Mouse (Mus musculus): Measurements from ENCODE around the gene Ndufb2. TPM values are rescaled to one million over a fixed set of nuclear protein-coding genes. Genes with fewer than 3 reads are reported as not detected.
A peak's percentile ranks its signal among the peaks of the same experiment; 100 is the strongest.

Ndufb2 gene
- total and polyA plus RNA-seq, 2 experiments from 2014 or later, result 290 to 589 TPM

DNA sequence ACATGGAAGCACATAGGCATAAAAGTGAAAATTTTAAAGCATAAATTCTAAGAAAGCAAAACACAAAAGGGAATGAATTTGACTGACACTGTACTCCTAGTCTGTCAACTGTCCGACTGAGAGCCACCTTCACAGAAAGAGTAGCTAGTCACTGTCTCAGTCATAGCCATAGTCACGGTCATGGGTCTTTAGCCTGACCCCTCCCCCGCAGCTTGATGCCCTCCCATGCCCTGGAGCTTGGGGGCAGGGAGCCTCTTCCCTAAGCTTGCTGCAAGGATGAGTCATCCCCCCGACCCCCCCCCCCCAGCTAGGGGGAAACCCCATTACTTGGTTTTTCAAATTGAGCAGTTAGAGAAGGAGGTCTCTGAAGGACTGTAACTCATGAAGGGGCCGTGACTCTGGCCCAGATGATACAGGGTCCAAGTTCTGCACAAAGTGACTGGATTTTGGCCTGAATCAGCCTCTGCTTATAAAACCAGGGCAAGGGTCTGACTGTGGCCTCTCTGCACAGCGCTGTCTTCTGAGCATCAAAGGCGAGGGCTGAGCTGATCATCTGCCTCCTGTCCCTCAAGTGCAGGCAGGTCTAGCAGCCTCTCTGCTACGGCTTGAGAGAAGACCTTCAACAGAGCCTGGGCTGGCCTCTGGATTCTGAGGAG lies 40.3 kb upstream of the Ndufb2 start:
- Histone ChIP-seq H3K4me3 (ENCODE audit: low read depth, low read length) (no peak overlapping the region), H3K27me3 (ENCODE audit: insufficient read depth, low read length) (no peaks in the 10 kb centered on the region), H3K9me3 (ENCODE audit: low read length) (no peaks in the 10 kb centered on the region), H3K4me2 (ENCODE audit: low read depth, low read length, poor library complexity, severe bottlenecking) (no peak overlapping the region), H3K36me3 (ENCODE audit: insufficient read depth, low read length) (no peaks in the 10 kb centered on the region), H3K27ac (ENCODE audit: low read depth, low read length) (no peak overlapping the region), H3K9ac (replicated peaks; ENCODE audit: low read length, poor library complexity, severe bottlenecking) (no peak overlapping the region), H3K4me1 (ENCODE audit: insufficient read depth, low read length) (peaks cover 10% of the 10 kb centered on the region; the same call in 1 of the 2 replicates)
- ATAC-seq (ENCODE audit: low FRiP score) (no peak), DNase-seq (ENCODE audit: low spot score) (no peak)
- whole genome bisulfite sequencing, result 60% methylated on average over 8 of the region's 8 CpGs
- TF ChIP-seq CTCF (IDR thresholded peaks at IDR 0.05), result no peak

GRCm38 (mm10) chr6:39554888-39555647 lies 37.3 kb upstream of the Ndufb2 start:
- 28% methylated on average over 12 of the region's 12 CpGs for WGBS
- Histone ChIP-seq H3K9ac (replicated peaks; ENCODE audit: low read length, poor library complexity, severe bottlenecking) (no peak overlapping the region), H3K4me1 (ENCODE audit: insufficient read depth, low read length) (peaks cover 13% of the 10 kb centered on the region; the same call in 1 of the 2 replicates), H3K9me3 (ENCODE audit: low read length) (no peaks in the 10 kb centered on the region), H3K4me2 (ENCODE audit: low read depth, low read length, poor library complexity, severe bottlenecking) (peak overlapping the region; percentile 69), H3K27ac (ENCODE audit: low read depth, low read length) (no peak overlapping the region), H3K4me3 (ENCODE audit: low read depth, low read length) (peak overlapping the region; percentile 88; the same call in 1 of the 2 replicates), H3K36me3 (ENCODE audit: insufficient read depth, low read length) (no peaks in the 10 kb centered on the region), H3K27me3 (ENCODE audit: insufficient read depth, low read length) (no peaks in the 10 kb centered on the region)
- no peak for TF ChIP-seq CTCF (IDR thresholded peaks at IDR 0.05)
- ATAC-seq (ENCODE audit: low FRiP score) (no peak), DNase-seq (ENCODE audit: low spot score) (no peak)

DNA sequence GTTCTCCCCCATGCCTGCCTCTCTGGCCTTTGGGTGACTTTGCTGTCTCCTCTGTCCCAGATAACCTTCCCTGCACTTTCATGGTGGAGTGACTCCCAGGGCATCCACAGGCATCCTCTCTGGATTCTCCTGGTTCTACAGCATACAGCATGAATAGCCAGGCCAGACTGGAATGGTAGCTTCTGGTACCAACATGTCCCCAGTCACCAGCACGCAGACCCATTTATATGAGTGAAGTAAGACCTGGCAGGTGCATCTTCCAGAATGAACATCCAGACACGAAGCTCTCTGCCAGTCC lies 36.8 kb upstream of the Ndufb2 start:
- Histone ChIP-seq H3K9me3 (ENCODE audit: low read length) (no peaks in the 10 kb centered on the region), H3K4me2 (ENCODE audit: low read depth, low read length, poor library complexity, severe bottlenecking) (peak overlapping the region; percentile 69), H3K9ac (replicated peaks; ENCODE audit: low read length, poor library complexity, severe bottlenecking) (no peak overlapping the region), H3K4me1 (ENCODE audit: insufficient read depth, low read length) (peaks cover 13% of the 10 kb centered on the region; the same call in 1 of the 2 replicates), H3K27me3 (ENCODE audit: insufficient read depth, low read length) (no peaks in the 10 kb centered on the region), H3K4me3 (ENCODE audit: low read depth, low read length) (peak overlapping the region; percentile 88; the same call in 1 of the 2 replicates), H3K27ac (ENCODE audit: low read depth, low read length) (no peak overlapping the region), H3K36me3 (ENCODE audit: insufficient read depth, low read length) (no peaks in the 10 kb centered on the region)
- no peak for TF ChIP-seq CTCF (IDR thresholded peaks at IDR 0.05)
- ATAC-seq (ENCODE audit: low FRiP score) (no peak), DNase-seq (ENCODE audit: low spot score) (no peak)
- WGBS, result 55% methylated on average over 2 of the region's 2 CpGs

DNA sequence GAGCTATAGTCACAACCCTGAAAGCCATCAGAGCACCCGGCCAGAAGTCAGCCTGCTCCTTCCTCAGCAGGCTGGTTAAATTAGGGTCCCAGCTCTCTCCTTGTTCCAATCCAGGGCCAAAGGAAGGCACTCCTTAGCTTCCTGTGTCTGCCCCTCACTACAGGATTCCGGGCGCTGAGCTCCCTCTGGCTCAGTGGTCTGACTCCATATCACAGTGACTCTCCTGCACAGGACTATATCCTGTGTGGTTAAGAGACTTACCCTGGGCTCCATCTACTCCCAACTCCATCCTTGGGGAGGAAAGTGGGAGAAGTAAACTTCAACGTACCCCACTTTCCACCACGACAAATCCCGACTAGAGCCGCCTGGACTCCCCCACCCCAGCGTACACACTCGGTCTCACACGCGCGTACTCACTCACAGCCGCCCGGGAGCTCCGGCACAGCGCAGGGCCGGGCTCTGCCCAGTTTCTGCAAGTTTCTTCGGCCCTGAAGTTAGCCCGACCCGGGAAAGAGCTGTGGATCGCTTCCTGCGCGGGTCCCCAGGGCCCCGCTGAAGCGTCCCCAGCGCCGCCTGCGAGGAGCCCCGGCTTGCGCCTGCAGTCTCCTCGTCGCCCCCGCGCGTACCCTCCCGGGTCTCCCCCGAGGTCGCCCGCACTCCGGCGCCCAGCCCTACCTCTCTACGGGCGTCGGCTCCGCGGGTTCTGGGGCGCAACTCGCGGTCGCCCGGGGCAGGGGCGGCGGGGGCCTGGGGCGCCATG lies 35.3 kb upstream of the Ndufb2 start:
- no peak for TF ChIP-seq CTCF (IDR thresholded peaks at IDR 0.05)
- peak overlapping the region; percentile 69 for H3K4me2 ChIP-seq (ENCODE audit: low read depth, low read length, poor library complexity, severe bottlenecking)
- peak; percentile 25 for DNase-seq (ENCODE audit: low spot score)
- H3K4me1 ChIP-seq (ENCODE audit: insufficient read depth, low read length), result peaks cover 13% of the 10 kb centered on the region; the same call in 1 of the 2 replicates
- peak overlapping the region; percentile 85 for H3K27ac ChIP-seq (ENCODE audit: low read depth, low read length)
- H3K9ac ChIP-seq (replicated peaks; ENCODE audit: low read length, poor library complexity, severe bottlenecking), result peak overlapping the region; percentile 74
- H3K4me3 ChIP-seq (ENCODE audit: low read depth, low read length), result peak overlapping the region; percentile 88
- no peaks in the 10 kb centered on the region for H3K27me3 ChIP-seq (ENCODE audit: insufficient read depth, low read length)
- WGBS, result 2% methylated on average over 51 of the region's 54 CpGs
- peak; percentile 68 for ATAC-seq (ENCODE audit: low FRiP score)
- H3K9me3 ChIP-seq (ENCODE audit: low read length), result no peaks in the 10 kb centered on the region
- no peaks in the 10 kb centered on the region for H3K36me3 ChIP-seq (ENCODE audit: insufficient read depth, low read length)

DNA sequence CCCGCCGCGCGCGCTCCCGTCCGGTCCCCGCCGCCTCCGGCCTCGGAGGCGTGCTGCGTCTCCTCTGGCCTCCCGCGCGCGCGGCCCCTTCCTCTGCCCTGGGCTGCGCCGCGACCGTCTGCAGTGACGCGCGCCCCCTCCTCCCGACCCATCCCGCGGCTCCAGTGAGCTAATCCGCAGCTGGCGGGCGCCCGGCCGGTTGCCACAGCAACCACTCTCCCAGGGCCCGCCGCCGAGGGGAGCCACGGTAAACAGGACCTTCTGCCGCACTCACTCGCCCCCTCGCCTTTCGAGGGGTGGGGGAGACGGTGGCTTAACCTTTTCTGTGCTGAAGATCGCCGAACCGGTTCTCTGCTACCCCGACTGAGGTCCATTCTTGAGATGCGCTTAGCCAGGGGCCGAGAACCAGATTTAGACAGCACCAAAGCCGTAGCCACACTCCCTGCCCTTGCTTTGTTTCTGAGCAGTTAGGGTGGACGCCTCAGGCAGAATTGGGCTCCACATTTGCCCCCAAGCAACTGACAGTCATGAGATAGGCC lies 34.6 kb upstream of the Ndufb2 start, which contains the start of gene Dennd2a:
Dennd2a (minus strand) TSS at position 145 of the 539 bp plus-strand sequence.
- Histone ChIP-seq H3K9me3 (ENCODE audit: low read length) (no peaks in the 10 kb centered on the region), H3K36me3 (ENCODE audit: insufficient read depth, low read length) (no peaks in the 10 kb centered on the region), H3K4me1 (ENCODE audit: insufficient read depth, low read length) (peaks cover 13% of the 10 kb centered on the region; the same call in 1 of the 2 replicates), H3K4me2 (ENCODE audit: low read depth, low read length, poor library complexity, severe bottlenecking) (peak within 1 kb of the TSS; percentile 69), H3K4me3 (ENCODE audit: low read depth, low read length) (peak within 1 kb of the TSS; percentile 88), H3K9ac (replicated peaks; ENCODE audit: low read length, poor library complexity, severe bottlenecking) (peak within 1 kb of the TSS; percentile 74), H3K27me3 (ENCODE audit: insufficient read depth, low read length) (no peaks in the 10 kb centered on the region), H3K27ac (ENCODE audit: low read depth, low read length) (peak within 1 kb of the TSS; percentile 85)
- TF ChIP-seq CTCF (IDR thresholded peaks at IDR 0.05), result no peak
- WGBS, result 1% methylated on average over 33 of the region's 50 CpGs
- ATAC-seq (ENCODE audit: low FRiP score) (peak; percentile 91), DNase-seq (ENCODE audit: low spot score) (peak; percentile 94)
